Mouse (Mus musculus): ENCODE data around the gene Qrich2. TPM values are rescaled to one million over a fixed set of nuclear protein-coding genes. Genes with fewer than 3 reads are reported as not detected.

The Qrich2 gene
- total and polyA plus RNA-seq, 3 experiments, result 0.11 TPM; not detected in 2

- TF ChIP-seq TBP (IDR thresholded peaks at IDR 0.05; ENCODE audit: low read depth, low read length) (no peak; the same call in 1 of the 2 replicates), ZNF384 (IDR thresholded peaks at IDR 0.05; ENCODE audit: low read depth, low read length) (0 out of 2 replicates have a peak, but pooled peaks have one; percentile 3), UBTF (IDR thresholded peaks at IDR 0.05; ENCODE audit: borderline replicate concordance, insufficient read depth, low read depth, low read length) (0 out of 2 replicates have a peak, but pooled peaks have one; percentile 32), USF1 (IDR thresholded peaks at IDR 0.05; ENCODE audit: low read depth, low read length) (no peak), GABPA (IDR thresholded peaks at IDR 0.05; ENCODE audit: low read depth, low read length) (no peak), POLR2AphosphoS2 (IDR thresholded peaks at IDR 0.05; ENCODE audit: low read length) (no peak), NRF1 (IDR thresholded peaks at IDR 0.05; ENCODE audit: insufficient read depth, low read depth, low read length, poor library complexity, severe bottlenecking) (no peak), MYC (IDR thresholded peaks at IDR 0.05; ENCODE audit: low read depth, low read length) (no peak; the same call in 1 of the 2 replicates), ZMIZ1 (IDR thresholded peaks at IDR 0.05; ENCODE audit: low read depth, low read length) (0 out of 2 replicates have a peak, but pooled peaks have one; percentile 16), MYB (IDR thresholded peaks at IDR 0.05; ENCODE audit: low read depth, low read length) (peak; percentile 86), SMC3 (IDR thresholded peaks at IDR 0.05; ENCODE audit: low read depth, low read length) (no peak), EP300 (IDR thresholded peaks at IDR 0.05; ENCODE audit: low read depth in 1 of 2, low read length in 2 of 2) (peak; percentile 81 to 97), RCOR1 (IDR thresholded peaks at IDR 0.05; ENCODE audit: low read depth, low read length) (peak; percentile 78), JUND (IDR thresholded peaks at IDR 0.05; ENCODE audit: low read depth, low read length) (no peak)
These were observed 29.9 kb downstream of the Qrich2 start (continued) for GRCm38 (mm10) chr11:116435992-116436724.

GRCm38 (mm10) chr11:116434967-116435752 is 30.9 kb downstream of the Qrich2 start:
- peak; percentile 49 for DNase-seq (ENCODE audit: low read depth, low spot score)
- Histone ChIP-seq H3K79me2 (ENCODE audit: control insufficient read depth, insufficient read depth, low read length, poor library complexity) (peaks cover 10% of the 10 kb centered on the region), H3K36me3 (ENCODE audit: control insufficient read depth in 1 of 2, insufficient read depth in 2 of 2, low read length in 2 of 2) (peaks cover 0 to 39% of the 10 kb centered on the region in 2 experiments; a peak in 3 of 4 replicates), H3K4me3 (ENCODE audit: control insufficient read depth in 1 of 2, insufficient read depth in 1 of 2, low read depth in 2 of 2, low read length in 2 of 2) (peak overlapping the region; percentile 81 to 93), H3K27me3 (ENCODE audit: control insufficient read depth in 1 of 2, insufficient read depth in 2 of 2, low read length in 2 of 2) (no peaks in the 10 kb centered on the region), H3K27ac (ENCODE audit: control insufficient read depth, low read depth, low read length) (peak overlapping the region; percentile 97), H3K9me3 (replicated peaks; ENCODE audit: insufficient read depth, low read length) (no peaks in the 10 kb centered on the region), H3K9ac (ENCODE audit: control insufficient read depth, low read depth, low read length, poor library complexity, severe bottlenecking) (peak overlapping the region; percentile 91), H3K4me1 (ENCODE audit: control insufficient read depth in 1 of 2, insufficient read depth in 2 of 2, low read length in 2 of 2) (peaks cover 17 to 44% of the 10 kb centered on the region in 2 experiments)
- TF ChIP-seq POLR2A (IDR thresholded peaks at IDR 0.05; ENCODE audit: control insufficient read depth in 1 of 2, insufficient read depth in 1 of 2, low read depth in 1 of 2, low read length in 2 of 2, poor library complexity in 1 of 2), result peak in 1 of 2 experiments; percentile 18; a peak in 1 of 4 replicates
- TF ChIP-seq CTCF (IDR thresholded peaks at IDR 0.05 in 2 of 3, conservative IDR thresholded peaks at IDR 0.05 in 1 of 3; ENCODE audit: control insufficient read depth in 1 of 3, insufficient read depth in 1 of 3, low read depth in 2 of 3, low read length in 3 of 3, poor library complexity in 1 of 3, severe bottlenecking in 1 of 3), result 0 out of 6 replicates have a peak, but pooled peaks of 1 of the 3 experiments have one; percentile 1
- no peak for TF ChIP-seq TBP (IDR thresholded peaks at IDR 0.05; ENCODE audit: low read depth, low read length)

All from MEL (cell line).